Mouse (Mus musculus): Measurements from ENCODE around the gene Efcab3. TPM values are rescaled to one million over a fixed set of nuclear protein-coding genes. Genes with fewer than 3 reads are reported as not detected.
"Not testable (repeated sequence)": the region's sequence is repeated elsewhere in the genome, so short reads cannot be mapped to it uniquely, and the experiment has no call there.

The Efcab3 gene
- polyA plus RNA-seq (2016; fragmentation: Nextera tagmentation; extraction: Ambion mirVana), result not detected in 2 replicates

GRCm38 (mm10) chr11:105063292-105063691 lies at the start of gene Efcab3:
TSS of gene Efcab3 (plus strand) at chr11:105063592.
- Histone ChIP-seq H3K4me3 (no peak within 1 kb of the TSS), H3K4me2 (replicated peaks) (no peak within 1 kb of the TSS), H3K9me3 (peaks cover 3% of the 10 kb centered on the region; the same call in 1 of the 2 replicates), H3K36me3 (no peaks in the 10 kb centered on the region), H3K4me1 (no peaks in the 10 kb centered on the region), H3K27me3 (no peaks in the 10 kb centered on the region), H3K9ac (replicated peaks) (no peak within 1 kb of the TSS), H3K27ac (replicated peaks) (no peak within 1 kb of the TSS)
- 92% methylated on average over 5 of the region's 5 CpGs for WGBS
- ATAC-seq (ENCODE audit: low FRiP score, low read depth), result no peak

- WGBS, result 76% methylated on average over 7 of the region's 7 CpGs
- no peak overlapping the region for H3K27ac ChIP-seq (replicated peaks)
- H3K9ac ChIP-seq (replicated peaks), result no peak overlapping the region
- no peak overlapping the region for H3K4me2 ChIP-seq (replicated peaks)
- no peaks in the 10 kb centered on the region for H3K9me3 ChIP-seq
- no peaks in the 10 kb centered on the region for H3K4me1 ChIP-seq
- H3K4me3 ChIP-seq, result no peak overlapping the region
- no peak for ATAC-seq (ENCODE audit: low FRiP score, low read depth)
- H3K36me3 ChIP-seq, result no peaks in the 10 kb centered on the region
- no peaks in the 10 kb centered on the region for H3K27me3 ChIP-seq
Observed at GRCm38 (mm10) chr11:105021071-105021470, 42.3 kb upstream of the Efcab3 start.

GRCm38 (mm10) chr11:105028744-105029348 lies 34.5 kb upstream of the Efcab3 start:
- no peak overlapping the region for H3K27ac ChIP-seq (replicated peaks)
- H3K36me3 ChIP-seq, result no peaks in the 10 kb centered on the region

GRCm38 (mm10) chr11:105029525-105029924 lies 33.9 kb upstream of the Efcab3 start:
- H3K9me3 ChIP-seq, result no peaks in the 10 kb centered on the region
- no peaks in the 10 kb centered on the region for H3K4me1 ChIP-seq
- no peak overlapping the region for H3K9ac ChIP-seq (replicated peaks)
- WGBS, result 87% methylated on average over 8 of the region's 8 CpGs
- no peak overlapping the region for H3K4me2 ChIP-seq (replicated peaks)
- no peaks in the 10 kb centered on the region for H3K27me3 ChIP-seq
- ATAC-seq (ENCODE audit: low FRiP score, low read depth), result no peak
- H3K36me3 ChIP-seq, result no peaks in the 10 kb centered on the region
- H3K4me3 ChIP-seq, result no peak overlapping the region
- no peak overlapping the region for H3K27ac ChIP-seq (replicated peaks)

More at GRCm38 (mm10) chr11:105028744-105029348, 34.5 kb upstream of the Efcab3 start:
- no peak overlapping the region for H3K4me3 ChIP-seq
- H3K9me3 ChIP-seq, result no peaks in the 10 kb centered on the region
- H3K27me3 ChIP-seq, result no peaks in the 10 kb centered on the region
- WGBS, result 71% methylated on average over 6 of the region's 6 CpGs
- no peak overlapping the region for H3K4me2 ChIP-seq (replicated peaks)
- no peak overlapping the region for H3K9ac ChIP-seq (replicated peaks)
- no peaks in the 10 kb centered on the region for H3K4me1 ChIP-seq
- ATAC-seq (ENCODE audit: low FRiP score, low read depth), result no peak

GRCm38 (mm10) chr11:105030229-105030628 lies 33.2 kb upstream of the Efcab3 start:
- no peaks in the 10 kb centered on the region for H3K4me1 ChIP-seq
- no peaks in the 10 kb centered on the region for H3K27me3 ChIP-seq
- no peak overlapping the region for H3K9ac ChIP-seq (replicated peaks)
- 91% methylated on average over 6 of the region's 6 CpGs for WGBS
- H3K4me3 ChIP-seq, result no peak overlapping the region
- H3K27ac ChIP-seq (replicated peaks), result no peak overlapping the region
- no peak for ATAC-seq (ENCODE audit: low FRiP score, low read depth)
- no peak overlapping the region for H3K4me2 ChIP-seq (replicated peaks)
- H3K9me3 ChIP-seq, result no peaks in the 10 kb centered on the region
- no peaks in the 10 kb centered on the region for H3K36me3 ChIP-seq

- Histone ChIP-seq H3K4me2 (replicated peaks) (no peak overlapping the region), H3K36me3 (no peaks in the 10 kb centered on the region), H3K4me3 (no peak overlapping the region), H3K27me3 (no peaks in the 10 kb centered on the region), H3K9ac (replicated peaks) (no peak overlapping the region), H3K4me1 (no peaks in the 10 kb centered on the region), H3K9me3 (no peaks in the 10 kb centered on the region), H3K27ac (replicated peaks) (no peak overlapping the region)
- 56% methylated on average over 2 of the region's 2 CpGs for WGBS
- no peak for ATAC-seq (ENCODE audit: low FRiP score, low read depth)
Observed at GRCm38 (mm10) chr11:105031103-105031502, 32.3 kb upstream of the Efcab3 start.

- Histone ChIP-seq H3K9me3 (no peaks in the 10 kb centered on the region), H3K4me2 (replicated peaks) (no peak overlapping the region), H3K36me3 (no peaks in the 10 kb centered on the region), H3K27me3 (no peaks in the 10 kb centered on the region), H3K4me1 (no peaks in the 10 kb centered on the region), H3K9ac (replicated peaks) (no peak overlapping the region), H3K27ac (replicated peaks) (no peak overlapping the region), H3K4me3 (no peak overlapping the region)
- WGBS, result 92% methylated on average over 1 of the region's 1 CpGs
- no peak for ATAC-seq (ENCODE audit: low FRiP score, low read depth)
Observed at GRCm38 (mm10) chr11:105035081-105035480, 28.3 kb upstream of the Efcab3 start.

GRCm38 (mm10) chr11:105112448-105112847 lies 49.1 kb downstream of the Efcab3 start:
- H3K27me3 ChIP-seq; H3K4me3 ChIP-seq; ATAC-seq (ENCODE audit: low FRiP score, low read depth); H3K36me3 ChIP-seq; H3K27ac ChIP-seq (replicated peaks); H3K9me3 ChIP-seq; H3K9ac ChIP-seq (replicated peaks); H3K4me2 ChIP-seq (replicated peaks); H3K4me1 ChIP-seq: not testable (repeated sequence)
- 79% methylated on average over 22 of the region's 22 CpGs for WGBS

GRCm38 (mm10) chr11:105117814-105118213 lies 54.4 kb downstream of the Efcab3 start:
- no peaks in the 10 kb centered on the region for H3K27me3 ChIP-seq
- H3K4me3 ChIP-seq, result no peak overlapping the region
- H3K27ac ChIP-seq (replicated peaks), result no peak overlapping the region
- ATAC-seq (ENCODE audit: low FRiP score, low read depth), result no peak
- no peak overlapping the region for H3K4me2 ChIP-seq (replicated peaks)
- H3K36me3 ChIP-seq, result no peaks in the 10 kb centered on the region
- H3K4me1 ChIP-seq, result no peaks in the 10 kb centered on the region
- H3K9ac ChIP-seq (replicated peaks), result no peak overlapping the region
- WGBS, result 87% methylated on average over 7 of the region's 7 CpGs
- H3K9me3 ChIP-seq, result no peaks in the 10 kb centered on the region

GRCm38 (mm10) chr11:105120551-105121061 lies 57.2 kb downstream of the Efcab3 start:
- 24% methylated on average over 4 of the region's 4 CpGs for WGBS
- no peak overlapping the region for H3K4me2 ChIP-seq (replicated peaks)
- ATAC-seq (ENCODE audit: low FRiP score, low read depth), result no peak
- H3K27me3 ChIP-seq, result no peaks in the 10 kb centered on the region
- H3K9me3 ChIP-seq, result no peaks in the 10 kb centered on the region
- H3K36me3 ChIP-seq, result no peaks in the 10 kb centered on the region
- H3K4me1 ChIP-seq, result no peaks in the 10 kb centered on the region
- no peak overlapping the region for H3K4me3 ChIP-seq
- H3K27ac ChIP-seq (replicated peaks), result no peak overlapping the region
- H3K9ac ChIP-seq (replicated peaks), result no peak overlapping the region

- not testable (repeated sequence) for H3K9me3 ChIP-seq; H3K4me2 ChIP-seq (replicated peaks); H3K4me1 ChIP-seq; ATAC-seq (ENCODE audit: low FRiP score, low read depth); H3K9ac ChIP-seq (replicated peaks); H3K4me3 ChIP-seq; H3K36me3 ChIP-seq; H3K27ac ChIP-seq (replicated peaks); H3K27me3 ChIP-seq
- 80% methylated on average over 5 of the region's 5 CpGs for WGBS
Observed at GRCm38 (mm10) chr11:105121792-105122191, 58.4 kb downstream of the Efcab3 start.

GRCm38 (mm10) chr11:105123986-105124385 lies 60.6 kb downstream of the Efcab3 start:
- peaks cover 3% of the 10 kb centered on the region; the same call in 1 of the 2 replicates for H3K36me3 ChIP-seq
- H3K4me3 ChIP-seq, result no peak overlapping the region
- H3K27me3 ChIP-seq, result no peaks in the 10 kb centered on the region
- no peak overlapping the region for H3K27ac ChIP-seq (replicated peaks)
- no peak overlapping the region for H3K9ac ChIP-seq (replicated peaks)
- WGBS, result 6% methylated on average over 9 of the region's 9 CpGs
- ATAC-seq (ENCODE audit: low FRiP score, low read depth), result no peak
- H3K4me1 ChIP-seq, result peaks cover 10% of the 10 kb centered on the region
- H3K9me3 ChIP-seq, result no peaks in the 10 kb centered on the region
- no peak overlapping the region for H3K4me2 ChIP-seq (replicated peaks)
